In the genomic region with DNA sequence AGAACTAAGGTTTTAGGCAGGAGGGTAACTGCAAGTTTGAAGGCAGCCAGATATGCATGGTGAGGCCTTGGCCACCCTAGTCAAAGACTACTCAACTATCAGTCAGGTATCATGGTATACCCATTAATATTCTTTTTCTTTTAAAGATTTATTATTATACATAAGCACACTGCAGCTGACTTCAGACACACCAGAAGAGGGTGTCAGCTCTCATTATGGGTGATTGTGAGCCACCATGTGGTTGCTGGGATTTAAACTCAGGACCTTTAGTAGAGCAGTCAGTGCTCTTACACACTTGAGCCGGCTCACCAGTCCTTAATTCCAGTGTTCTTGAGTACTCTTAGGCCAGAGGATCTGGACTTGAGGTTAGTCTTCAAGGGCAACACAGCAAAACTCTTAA, we compare ENCODE assay signal across 18 mouse cellular contexts. TPM values are rescaled to one million over a fixed set of nuclear protein-coding genes. Genes with fewer than 3 reads are reported as not detected.
DNase-seq lines count a peak whose midpoint lies in the region; ATAC-seq lines count a peak whose summit lies in the region.
"Had no signal": no experiment of that assay in that cellular context is flagged by ENCODE, and none has a peak within 500 bp of the region (broad histone marks: within the 10 kb centered on the region; RNA-seq: fewer than 3 reads in every experiment).

No protein-coding gene starts in this region.

- H3K27me3 ChIP-seq in midbrain, embryonic 11.5 days (ENCODE audit: control insufficient read depth, insufficient read depth, low read length), result no peaks in the 10 kb centered on the region
- no peaks in the 10 kb centered on the region for H3K27me3 ChIP-seq in midbrain, embryonic 15.5 days (replicated peaks)
- H3K27me3 ChIP-seq: embryonic facial prominence, embryonic 12.5 days; forebrain, embryonic 12.5 days had no signal

- H3K4me2 ChIP-seq in midbrain, embryonic 11.5 days, result no peak overlapping the region
- H3K4me2 ChIP-seq in midbrain, embryonic 15.5 days, result no peak overlapping the region
- H3K4me2 ChIP-seq: embryonic facial prominence, embryonic 12.5 days; forebrain, embryonic 12.5 days had no signal

- H3K27ac ChIP-seq in midbrain, embryonic 11.5 days (ENCODE audit: low read depth, low read length), result no peak overlapping the region
- no peak overlapping the region for H3K27ac ChIP-seq in midbrain, embryonic 15.5 days
- H3K27ac ChIP-seq: embryonic facial prominence, embryonic 10.5 days; embryonic facial prominence, embryonic 12.5 days; forebrain, embryonic 12.5 days had no signal

- H3K9me3 ChIP-seq in midbrain, embryonic 11.5 days (ENCODE audit: control insufficient read depth, low read length), result no peaks in the 10 kb centered on the region
- no peaks in the 10 kb centered on the region for H3K9me3 ChIP-seq in midbrain, embryonic 15.5 days
- H3K9me3 ChIP-seq: embryonic facial prominence, embryonic 10.5 days; embryonic facial prominence, embryonic 12.5 days; forebrain, embryonic 12.5 days had no signal

- H3K4me3 ChIP-seq in midbrain, embryonic 11.5 days (ENCODE audit: low read depth, low read length), result no peak overlapping the region
- H3K4me3 ChIP-seq in midbrain, embryonic 15.5 days, result no peak overlapping the region
- H3K4me3 ChIP-seq: embryonic facial prominence, embryonic 10.5 days; embryonic facial prominence, embryonic 12.5 days; forebrain, embryonic 12.5 days had no signal

- WGBS in midbrain, embryonic 11.5 days, result 91% methylated on average over 1 of the region's 1 CpGs
- WGBS in midbrain, embryonic 15.5 days, result 88% methylated on average over 1 of the region's 1 CpGs

- peaks cover 7% of the 10 kb centered on the region; the same call in 1 of the 2 replicates for H3K36me3 ChIP-seq in midbrain, embryonic 11.5 days (ENCODE audit: control insufficient read depth, insufficient read depth, low read length)
- H3K36me3 ChIP-seq in midbrain, embryonic 15.5 days (replicated peaks), result peaks cover 27% of the 10 kb centered on the region

- no peaks in the 10 kb centered on the region for H3K4me1 ChIP-seq in midbrain, embryonic 11.5 days (ENCODE audit: control insufficient read depth, insufficient read depth, low read length)
- no peaks in the 10 kb centered on the region for H3K4me1 ChIP-seq in midbrain, embryonic 15.5 days
- H3K4me1 ChIP-seq: embryonic facial prominence, embryonic 10.5 days; embryonic facial prominence, embryonic 12.5 days; forebrain, embryonic 12.5 days had no signal

- no peak overlapping the region for H3K9ac ChIP-seq in midbrain, embryonic 11.5 days (ENCODE audit: low read length)
- no peak overlapping the region for H3K9ac ChIP-seq in midbrain, embryonic 15.5 days
- H3K9ac ChIP-seq: embryonic facial prominence, embryonic 12.5 days; forebrain, embryonic 12.5 days had no signal

- ATAC-seq in midbrain, embryonic 11.5 days (ENCODE audit: low FRiP score), result no peak
- ATAC-seq in midbrain, embryonic 15.5 days (replicated peaks), result no peak
- ATAC-seq: forebrain, embryonic 14.5 days; forebrain, embryonic 16.5 days had no signal

- peak; percentile 71 for DNase-seq in heart, adult 11 months
- DNase-seq in heart, adult 18-20 months, result no peak
- DNase-seq in midbrain, embryonic 11.5 days (ENCODE audit: low spot score, missing footprints), result peak; percentile 60
- no peak for DNase-seq in liver
- DNase-seq: adrenal gland, adult 2 months; adrenal gland, postnatal 10 days; adrenal gland, postnatal 25 days; cerebellum, adult 11-12 months; cerebellum, adult 2 months; cerebellum, adult 9-10 months; cerebellum, postnatal 10 days; cerebellum, postnatal 25 days had no signal

RNA-seq across cellular contexts. Expression of gene Kbtbd6, which starts 8.8 kb away (rescaled TPM):
- under 1 TPM; 0.12 to 0.39 TPM for total RNA-seq in heart, adult 18-20 months (2021)
- 4.6 and 5.1 TPM in 2 replicates for polyA plus RNA-seq in midbrain, embryonic 11.5 days (2014; fragmentation: Nextera tagmentation; extraction: Ambion mirVana)
- polyA plus RNA-seq in midbrain, embryonic 15.5 days (2015; fragmentation: Nextera tagmentation; extraction: Ambion mirVana), result 1.7 and 1.9 TPM in 2 replicates

RNA-seq across cellular contexts. Expression of gene Elf1, which starts 20.6 kb away (rescaled TPM):
- total RNA-seq in heart, adult 18-20 months (2021), result 10 to 100 TPM; 12.4 to 15.0 TPM
- 5.9 and 8.3 TPM in 2 replicates for polyA plus RNA-seq in midbrain, embryonic 11.5 days (2014; fragmentation: Nextera tagmentation; extraction: Ambion mirVana)
- 3.0 and 3.6 TPM in 2 replicates for polyA plus RNA-seq in midbrain, embryonic 15.5 days (2015; fragmentation: Nextera tagmentation; extraction: Ambion mirVana)

RNA-seq across cellular contexts. Expression of gene Wbp4, which starts 20.9 kb away (rescaled TPM):
- 10 to 100 TPM; 20.5 to 21.7 TPM for total RNA-seq in heart, adult 18-20 months (2021)
- 61.1 and 62.4 TPM in 2 replicates for polyA plus RNA-seq in midbrain, embryonic 11.5 days (2014; fragmentation: Nextera tagmentation; extraction: Ambion mirVana)
- 42.7 and 43.4 TPM in 2 replicates for polyA plus RNA-seq in midbrain, embryonic 15.5 days (2015; fragmentation: Nextera tagmentation; extraction: Ambion mirVana)

RNA-seq across cellular contexts. Expression of gene Kbtbd7, which starts 34.1 kb away (rescaled TPM):
- 1 to 10 TPM; 8.9 to 9.1 TPM for total RNA-seq in heart, adult 18-20 months (2021)
- 18.4 and 20.2 TPM in 2 replicates for polyA plus RNA-seq in midbrain, embryonic 11.5 days (2014; fragmentation: Nextera tagmentation; extraction: Ambion mirVana)
- polyA plus RNA-seq in midbrain, embryonic 15.5 days (2015; fragmentation: Nextera tagmentation; extraction: Ambion mirVana), result 21.3 and 22.6 TPM in 2 replicates

Comparison
In these comparisons a context has a peak if more than half of its experiments do, and no peak if none do; other contexts are left out.
1. DNase-seq: peak in heart, adult 11 months (single experiment) and midbrain, embryonic 11.5 days (single experiment); none in heart, adult 18-20 months (0 of 2) and liver (single experiment).